Mouse (Mus musculus) limb, embryonic 11.5 days (tissue): Measurements from ENCODE around the gene Vmn1r39. TPM values are rescaled to one million over a fixed set of nuclear protein-coding genes. Genes with fewer than 3 reads are reported as not detected.
"Not testable (repeated sequence)": the region's sequence is repeated elsewhere in the genome, so short reads cannot be mapped to it uniquely, and the experiment has no call there.

Source experiments
- ATAC-seq: fragments of 200-750 bp; cut with Nextera tagmentation; 2 replicates; pipeline ENCODE4 v1.8.0; 2017; ENCODE audit warnings: low read depth; ENCODE audit not compliant: insufficient number of reproducible peaks, low FRiP score, low TSS enrichment
- DNase-seq: peaks from one replicate; pipeline ENCODE4 v3.0.0-alpha.2; 2015; ENCODE audit warnings: low spot score
- H3K27ac ChIP-seq: fragments of 300-500 bp; sonication (generic); replicated peaks from 2 replicates; pipeline ENCODE4 v1.5.1; 2014; ENCODE audit warnings: low read depth, mild to moderate bottlenecking, low read length
- H3K27me3 ChIP-seq: fragments of 300-500 bp; sonication (generic); 2 replicates; pipeline ENCODE4 v1.6.1; 2014; ENCODE audit warnings: mild to moderate bottlenecking, low read length, mixed read lengths; ENCODE audit not compliant: control insufficient read depth, insufficient read depth
- H3K36me3 ChIP-seq: fragments of 300-500 bp; sonication (generic); 2 replicates; pipeline ENCODE4 v1.6.1; 2014; ENCODE audit warnings: mild to moderate bottlenecking, low read length, moderate library complexity, mixed read lengths; ENCODE audit not compliant: control insufficient read depth, insufficient read depth
- H3K4me1 ChIP-seq: fragments of 300-500 bp; sonication (generic); 2 replicates; pipeline ENCODE4 v1.6.1; 2014; ENCODE audit warnings: low read length, mixed read lengths; ENCODE audit not compliant: control insufficient read depth, insufficient read depth
- H3K4me2 ChIP-seq: fragments of 300-500 bp; sonication (generic); 2 replicates; pipeline ENCODE4 v1.6.1; 2014; ENCODE audit warnings: low read depth, mild to moderate bottlenecking, moderate library complexity; ENCODE audit not compliant: severe bottlenecking
- H3K4me3 ChIP-seq: fragments of 300-500 bp; sonication (generic); 2 replicates; pipeline ENCODE4 v1.5.1; 2014; ENCODE audit warnings: low read depth, low read length
- H3K9ac ChIP-seq: fragments of 300-500 bp; sonication (generic); 2 replicates; pipeline ENCODE4 v1.6.1; 2014; ENCODE audit warnings: mild to moderate bottlenecking, low read length
- H3K9me3 ChIP-seq: fragments of 300-500 bp; sonication (generic); 2 replicates; pipeline ENCODE4 v1.6.1; 2016; ENCODE audit warnings: low read length; ENCODE audit not compliant: control insufficient read depth
- polyA plus RNA-seq: library from polyadenylated mRNA; unstranded; fragments of >200 nt; fragmentation: Nextera tagmentation; extraction: Ambion mirVana; gene quantifications from 2 replicates; pipeline ENCODE4 v1.2.1, GENCODE M21; 2014

The Vmn1r39 gene
- polyA plus RNA-seq, 1 experiment from 2014 or later, result not detected

DNA sequence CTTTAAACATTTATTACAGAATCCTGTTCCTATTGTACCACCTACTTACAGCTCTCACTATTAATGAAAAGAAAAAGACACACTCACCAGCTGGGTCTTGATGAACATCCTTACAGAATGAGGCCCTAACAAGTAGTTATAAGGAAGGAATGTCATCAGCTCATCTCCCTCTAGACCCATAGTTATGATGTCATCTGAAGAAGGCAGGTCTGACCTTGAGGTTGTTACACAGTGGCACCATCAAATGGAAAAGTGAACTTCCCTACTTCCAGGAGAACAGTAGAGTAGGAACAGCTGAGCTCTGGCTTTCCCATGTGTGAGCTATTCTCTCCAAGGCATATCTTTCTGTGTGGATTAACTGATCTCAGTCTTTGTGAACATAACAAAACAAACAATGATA is 27.9 kb downstream of the Vmn1r39 start, which contains the start of gene Vmn1r38:
Vmn1r38 (minus strand) TSS at position 101 of the 400 bp plus-strand sequence.
- H3K27me3 ChIP-seq, H3K27ac ChIP-seq, H3K9me3 ChIP-seq, H3K4me3 ChIP-seq, H3K36me3 ChIP-seq, ATAC-seq, H3K9ac ChIP-seq, H3K4me1 ChIP-seq, H3K4me2 ChIP-seq, DNase-seq: not testable (repeated sequence)

Other genes starting within 250 kb of the Vmn1r39 start
- not detected in 2 replicates for gene Vmn1r33, start 192.3 kb downstream of the Vmn1r39 start, polyA plus RNA-seq
- not detected in 2 replicates for gene Vmn1r34, start 166.7 kb downstream of the Vmn1r39 start, polyA plus RNA-seq
- not detected in 2 replicates for gene Vmn1r35, start 124.7 kb downstream of the Vmn1r39 start, polyA plus RNA-seq
- not detected in 2 replicates for gene Vmn1r36, start 91.4 kb downstream of the Vmn1r39 start, polyA plus RNA-seq
- not detected in 2 replicates for gene Vmn1r37, start 81.2 kb downstream of the Vmn1r39 start, polyA plus RNA-seq
- not detected in 2 replicates for gene Vmn1r38, start 28.0 kb downstream of the Vmn1r39 start, polyA plus RNA-seq
- gene Gng12, start 85.8 kb upstream of the Vmn1r39 start, polyA plus RNA-seq, result 72.2 and 73.0 TPM in 2 replicates
- 17.6 and 21.1 TPM in 2 replicates for gene Gadd45a, start 226.8 kb upstream of the Vmn1r39 start, polyA plus RNA-seq